Mouse (Mus musculus) ovary, postnatal 14 days (tissue): ENCODE measurements around the gene Fbxo21.
A peak's percentile ranks its signal among the peaks of the same experiment; 100 is the strongest.

Source experiments
- DNase-seq: peaks from one replicate; pipeline ENCODE4 v3.0.0; 2022; ENCODE audit warnings: low spot score

Gene Fbxo21

DNA sequence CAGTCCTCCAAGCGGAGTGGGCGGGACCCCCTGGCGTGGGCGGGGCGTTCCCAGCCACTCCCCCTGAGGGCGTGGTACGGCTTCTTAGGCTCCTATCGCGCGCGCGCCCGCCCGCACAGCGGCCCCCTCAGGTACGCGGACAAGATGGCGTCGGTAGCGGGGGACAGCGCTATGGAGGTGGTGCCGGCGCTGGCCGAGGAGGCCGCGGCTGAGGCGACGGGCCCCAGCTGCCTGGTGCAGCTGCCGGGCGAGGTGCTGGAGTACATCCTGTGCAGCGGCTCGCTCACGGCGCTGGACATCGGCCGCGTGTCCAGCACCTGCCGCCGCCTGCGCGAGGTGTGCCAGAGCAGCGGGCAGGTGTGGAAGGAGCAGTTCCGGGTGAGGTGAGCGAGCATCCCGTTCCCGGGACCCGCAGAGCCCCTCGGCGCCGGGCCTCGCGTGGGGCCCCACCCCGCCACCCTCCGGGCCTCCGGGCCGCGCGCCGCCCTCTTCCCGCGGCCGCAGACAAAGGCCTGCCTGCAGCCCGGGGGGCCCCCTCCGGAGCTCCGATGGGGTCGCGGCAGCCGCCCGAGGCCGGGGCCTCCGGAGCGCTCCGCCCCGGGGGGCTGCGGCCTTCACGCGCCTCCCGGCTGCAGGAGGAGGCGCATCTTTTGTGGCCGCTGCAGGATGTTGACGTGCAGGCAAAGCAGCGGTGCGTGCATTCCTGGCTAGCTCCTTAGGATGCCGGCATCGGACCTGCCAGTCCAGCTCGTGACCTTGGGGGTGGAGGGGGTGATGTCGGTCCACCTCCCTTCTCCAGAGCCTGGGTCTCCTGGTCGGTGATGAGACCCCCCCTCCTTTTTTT is at the start of gene Fbxo21:
TSS of gene Fbxo21 (plus strand) at position 74 of the 844 bp plus-strand sequence.
- DNase-seq = peak; percentile 96

DNA sequence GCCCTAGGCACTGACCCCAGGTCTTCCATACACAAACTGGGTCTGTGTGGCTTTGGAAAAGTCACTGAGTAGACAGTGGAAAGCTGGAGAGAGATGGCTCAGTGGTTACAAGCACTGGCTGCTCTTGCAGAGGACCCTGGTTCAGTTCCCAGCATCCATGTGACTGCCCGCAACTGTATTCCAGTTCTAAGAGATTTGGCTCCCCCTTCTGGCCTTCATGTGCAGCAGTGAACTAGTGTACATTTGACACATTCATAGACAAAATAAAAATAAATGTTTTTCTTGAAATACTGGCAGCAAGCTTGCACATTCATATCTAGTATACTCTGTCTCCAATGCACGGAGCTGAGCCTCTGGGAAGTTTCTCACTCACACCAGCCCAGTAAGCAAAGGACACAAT is 48.0 kb upstream of the Fbxo21 start:
- no peak for DNase-seq

DNA sequence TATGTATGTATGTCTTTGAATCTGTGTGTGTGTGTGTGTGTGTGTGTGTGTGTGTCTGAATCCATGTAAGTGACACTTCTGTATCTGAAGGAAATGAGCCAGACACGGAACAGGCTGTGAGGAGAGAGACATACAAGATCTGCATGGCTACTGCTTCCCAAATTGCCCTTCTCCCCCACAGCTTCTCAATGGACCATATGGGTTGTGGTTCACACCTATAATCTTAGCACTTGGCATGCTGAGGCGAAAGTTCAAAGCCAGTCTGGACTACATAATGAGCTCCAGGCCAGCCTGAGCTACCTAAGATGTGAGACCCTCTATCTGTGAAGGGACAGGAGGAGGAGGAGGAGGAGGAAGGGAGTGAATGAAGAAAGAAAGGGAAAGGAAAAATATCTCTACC is 44.3 kb upstream of the Fbxo21 start:
- no peak for DNase-seq

DNA sequence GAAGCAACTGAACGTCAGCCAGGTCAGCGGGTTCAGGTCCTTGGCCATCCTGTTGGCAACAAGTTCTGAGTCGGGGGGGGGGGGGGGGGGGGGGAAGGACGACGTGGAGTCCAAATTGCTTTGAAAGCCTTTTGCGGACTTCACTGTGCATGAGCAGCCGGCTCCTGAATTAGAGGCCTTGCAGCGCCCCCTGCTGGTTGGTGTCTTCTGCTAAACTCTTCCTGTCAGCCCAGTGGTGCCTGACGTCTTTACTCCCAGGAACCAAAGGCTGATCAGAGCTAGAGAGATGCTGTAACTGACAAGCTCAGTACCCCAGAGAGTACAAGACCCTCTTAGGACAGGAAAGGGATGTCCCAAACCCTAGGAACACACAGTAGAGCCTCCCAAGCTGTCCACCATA is 43.7 kb upstream of the Fbxo21 start:
- DNase-seq = peak; percentile 79

DNA sequence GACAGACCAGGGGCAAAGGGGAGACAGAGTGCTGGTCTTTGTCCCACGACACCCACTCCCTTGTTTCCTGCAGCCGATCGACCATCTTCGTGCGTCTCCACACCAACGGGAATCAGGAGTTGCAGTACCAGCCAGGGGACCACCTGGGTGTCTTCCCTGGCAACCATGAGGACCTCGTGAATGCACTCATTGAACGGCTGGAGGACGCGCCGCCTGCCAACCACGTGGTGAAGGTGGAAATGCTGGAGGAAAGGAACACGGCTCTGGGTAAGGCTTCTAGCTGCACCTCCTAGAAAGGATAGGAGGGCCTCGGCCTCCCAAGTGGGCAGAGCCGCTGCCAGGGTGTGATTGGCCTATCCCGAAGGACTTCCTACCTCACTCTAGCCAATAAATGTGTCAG is 40.2 kb upstream of the Fbxo21 start:
- DNase-seq = no peak

DNA sequence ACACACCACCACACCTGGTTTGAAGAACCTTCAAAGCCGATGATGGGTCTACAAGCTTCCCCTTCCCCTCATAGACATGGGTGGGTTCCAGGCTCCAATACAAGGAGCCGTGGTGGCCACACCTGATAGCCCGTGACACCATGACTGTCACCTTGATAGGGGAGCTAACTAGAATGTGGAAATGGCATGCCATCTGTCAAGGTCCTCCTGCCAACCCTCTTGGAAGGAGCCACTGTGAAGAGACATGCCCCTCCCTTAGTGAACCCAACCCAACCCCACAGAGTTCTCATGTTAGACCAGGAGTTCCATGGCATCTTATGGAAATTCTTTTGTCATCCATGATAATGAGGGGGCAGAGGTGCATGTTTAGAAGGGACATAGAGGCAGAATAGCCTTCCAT is 39.3 kb upstream of the Fbxo21 start:
- no peak for DNase-seq

DNA sequence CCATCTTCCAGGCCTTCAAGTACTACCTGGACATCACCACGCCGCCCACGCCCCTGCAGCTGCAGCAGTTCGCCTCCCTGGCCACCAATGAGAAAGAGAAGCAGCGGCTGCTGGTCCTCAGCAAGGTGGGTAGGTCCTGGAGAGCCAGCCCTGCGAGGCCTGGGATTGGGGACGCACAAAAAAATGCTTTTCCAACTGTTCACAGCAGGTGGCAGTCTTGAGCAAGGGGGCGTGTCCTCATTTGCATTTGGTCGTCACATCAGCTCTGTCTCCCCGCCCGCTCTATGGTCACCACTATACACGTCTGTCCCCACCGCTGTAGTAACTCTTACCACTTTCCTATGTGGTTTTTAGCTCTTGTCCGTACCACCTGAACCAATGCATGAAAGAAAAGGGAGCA is 38.3 kb upstream of the Fbxo21 start:
- DNase-seq = peak; percentile 61

DNA sequence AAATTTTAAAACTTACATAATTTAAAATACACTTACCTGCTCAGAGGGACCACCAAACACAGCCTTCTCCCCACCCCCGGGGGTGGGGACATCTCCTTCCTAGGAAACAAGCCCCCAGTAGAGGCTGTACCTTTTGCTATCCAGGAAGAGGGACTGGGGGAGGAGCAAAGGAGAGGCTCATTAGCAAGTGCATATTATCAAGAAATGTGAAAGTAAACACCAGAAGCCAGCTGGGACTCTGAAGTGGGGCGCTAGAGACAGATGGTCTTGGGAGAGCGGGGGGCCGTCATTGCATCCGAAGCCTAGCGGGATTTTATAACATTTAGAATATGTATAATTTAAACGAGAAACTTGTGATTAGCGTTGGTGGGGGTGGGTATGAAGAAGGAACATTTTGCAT is 37.1 kb upstream of the Fbxo21 start:
- DNase-seq = no peak

DNA sequence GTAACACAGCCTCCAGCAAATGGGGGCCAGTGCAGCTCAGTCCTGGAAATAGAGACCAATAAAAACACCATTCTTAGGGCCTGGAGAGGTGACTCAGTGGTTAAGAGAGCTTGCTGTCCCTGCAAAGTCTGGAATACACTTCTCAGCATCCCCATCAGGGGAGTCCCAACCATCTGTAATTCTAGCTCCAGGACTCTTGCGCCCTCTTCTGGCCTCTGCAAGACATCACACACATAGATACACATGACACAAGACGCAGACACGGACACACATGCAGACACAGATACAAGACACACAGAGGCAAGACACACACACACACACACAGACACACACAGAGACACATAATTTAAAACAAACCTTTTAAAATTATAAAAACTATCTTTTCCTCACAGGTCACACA is 35.0 kb upstream of the Fbxo21 start:
- DNase-seq = no peak

DNA sequence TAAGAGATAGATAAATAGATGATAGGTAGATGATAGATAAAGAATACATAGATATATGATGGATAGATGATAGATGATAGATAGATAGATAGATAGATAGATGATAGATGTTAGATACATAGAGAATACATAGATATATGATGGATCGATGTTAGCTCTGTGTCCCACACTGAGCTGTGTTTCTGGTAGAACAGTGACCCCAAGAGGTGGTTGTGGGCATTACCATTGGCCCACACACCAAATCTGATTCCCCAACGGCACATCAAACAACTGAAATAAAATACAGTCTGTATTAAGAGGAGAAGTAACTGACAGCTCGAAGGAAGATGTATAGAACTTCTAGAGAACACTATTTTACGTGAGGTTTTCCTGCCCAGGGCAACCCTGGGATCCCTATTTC is 29.9 kb upstream of the Fbxo21 start:
- no peak for DNase-seq

DNA sequence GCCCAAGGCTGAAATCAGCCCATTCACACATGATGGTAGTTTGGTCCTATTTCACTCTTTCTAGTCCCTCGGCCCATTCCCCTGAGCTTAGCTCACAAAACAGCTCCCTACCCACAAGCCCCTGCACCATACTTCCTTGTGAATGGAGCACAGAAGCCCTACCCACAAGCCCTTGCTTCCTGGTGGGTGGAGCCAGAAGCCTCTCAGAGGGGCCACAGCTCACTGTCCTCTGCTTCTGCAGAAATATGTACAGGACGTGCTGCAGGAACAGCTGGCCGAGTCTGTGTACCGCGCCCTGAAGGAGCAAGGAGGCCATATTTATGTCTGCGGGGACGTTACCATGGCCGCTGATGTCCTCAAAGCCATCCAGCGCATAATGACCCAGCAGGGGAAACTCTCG is 27.1 kb upstream of the Fbxo21 start:
- no peak for DNase-seq

DNA sequence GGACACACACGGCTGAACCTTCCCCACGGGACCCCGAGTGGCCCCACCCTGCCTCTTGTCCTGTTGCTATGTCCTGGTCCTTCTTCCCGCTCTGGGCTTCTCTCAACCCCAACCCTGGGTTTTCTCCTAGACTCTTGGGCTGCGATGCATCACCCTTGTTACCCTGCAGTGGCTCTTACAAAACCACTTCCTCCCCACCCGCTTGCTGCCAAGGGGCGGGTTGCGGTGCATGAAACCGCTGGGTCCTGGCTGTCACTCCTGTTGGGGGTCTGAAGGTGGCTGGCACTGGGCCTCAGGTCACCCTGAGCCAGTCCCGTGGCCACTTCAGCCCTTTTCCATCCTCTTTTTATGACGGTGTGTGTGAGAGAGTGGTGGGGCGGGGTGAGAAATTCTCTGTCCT is 22.6 kb upstream of the Fbxo21 start:
- no peak for DNase-seq

DNA sequence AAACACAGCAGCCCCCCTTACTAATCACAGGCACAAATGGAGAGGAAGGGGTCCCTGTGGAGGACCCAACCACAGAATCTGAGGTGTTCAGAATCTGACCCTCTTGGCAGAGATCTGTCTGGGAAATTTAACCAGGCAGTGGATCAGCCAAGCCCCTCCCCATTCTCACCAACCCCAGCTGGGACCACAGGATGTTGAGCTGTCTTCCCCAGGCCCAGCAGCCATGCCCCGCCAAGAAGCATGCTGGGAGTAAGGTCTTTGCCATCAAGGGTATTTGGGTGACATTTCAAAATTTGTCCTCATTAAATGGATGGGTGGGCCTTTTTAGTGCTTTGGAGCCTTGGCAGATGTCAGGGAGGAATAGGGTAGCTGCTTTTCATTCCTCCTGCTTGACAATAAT is 22.1 kb upstream of the Fbxo21 start:
- DNase-seq = no peak

DNA sequence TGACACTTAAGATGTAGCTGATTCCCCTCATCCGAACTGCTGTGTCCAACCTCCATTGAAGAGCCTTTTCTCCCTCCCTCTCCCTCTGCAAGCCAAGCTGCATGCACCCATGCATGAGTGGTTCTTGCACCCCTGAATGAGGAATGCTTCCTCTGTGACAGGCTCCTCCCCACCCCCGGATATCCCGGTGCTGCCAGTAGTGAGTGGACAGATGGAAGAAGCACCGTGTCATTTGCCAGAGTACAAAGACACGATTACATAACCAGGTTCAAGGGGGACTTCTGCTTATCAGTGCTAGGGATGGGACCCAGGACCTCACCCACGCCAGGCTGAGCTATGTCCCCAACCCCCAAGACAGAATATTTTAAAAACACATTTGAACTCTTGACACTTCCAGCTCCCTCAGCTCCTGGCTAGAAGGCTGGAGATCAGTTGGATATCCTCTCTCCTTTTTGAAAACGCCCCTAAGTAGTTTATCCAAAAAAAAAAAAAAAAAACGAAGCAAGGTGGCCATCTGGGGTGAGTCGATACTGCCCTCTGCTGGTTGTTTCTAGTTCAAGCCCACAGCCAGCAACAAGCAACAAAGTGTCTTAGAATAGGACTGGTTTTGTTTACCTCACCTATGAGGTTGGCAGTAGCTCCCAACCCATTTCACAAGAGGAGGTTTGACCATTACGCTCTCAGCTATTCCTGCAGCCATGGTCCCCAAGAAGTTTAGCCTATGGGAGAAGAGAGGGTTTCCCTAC is 20.7 kb upstream of the Fbxo21 start:
- DNase-seq = no peak

DNA sequence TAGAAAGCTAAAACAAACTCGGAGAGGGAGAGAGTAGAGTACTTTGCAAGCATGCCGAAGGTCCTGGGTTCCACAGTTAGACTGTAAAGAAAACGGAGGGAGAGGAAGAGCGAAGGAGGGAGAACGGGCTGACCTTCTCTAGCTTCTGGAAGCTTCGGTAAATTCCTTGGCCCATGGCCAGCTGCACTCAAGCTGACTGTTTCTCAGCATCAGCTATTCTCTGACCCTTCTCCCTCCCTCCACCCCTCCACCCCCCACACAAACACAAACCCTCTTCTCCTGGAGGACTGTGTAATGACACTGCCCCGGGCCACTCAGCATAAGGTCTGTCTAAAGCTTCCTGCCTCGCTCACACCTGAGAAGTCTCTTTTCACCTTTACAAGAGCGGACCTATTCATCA is 11.8 kb upstream of the Fbxo21 start:
- DNase-seq = no peak

DNA sequence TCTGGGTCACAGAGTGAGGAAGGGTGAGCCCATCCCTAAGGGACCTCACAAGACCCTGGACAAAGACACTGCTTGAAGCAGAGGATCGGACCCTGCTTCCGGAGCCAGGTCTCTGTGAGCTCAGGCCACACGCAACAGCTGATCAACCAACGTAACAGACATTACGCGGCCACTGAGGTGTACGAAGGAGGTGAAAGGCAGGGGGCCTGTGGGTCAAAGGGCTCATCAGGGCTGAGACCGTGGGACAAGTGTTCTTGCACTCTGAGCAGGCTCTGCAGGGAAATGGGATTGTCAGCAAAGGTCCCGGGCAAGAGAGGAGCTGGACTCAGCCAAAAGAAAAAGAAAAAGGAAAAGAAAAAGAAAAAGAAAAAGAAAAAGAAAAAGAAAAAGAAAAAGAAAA is 9.6 kb upstream of the Fbxo21 start:
- no peak for DNase-seq

DNA sequence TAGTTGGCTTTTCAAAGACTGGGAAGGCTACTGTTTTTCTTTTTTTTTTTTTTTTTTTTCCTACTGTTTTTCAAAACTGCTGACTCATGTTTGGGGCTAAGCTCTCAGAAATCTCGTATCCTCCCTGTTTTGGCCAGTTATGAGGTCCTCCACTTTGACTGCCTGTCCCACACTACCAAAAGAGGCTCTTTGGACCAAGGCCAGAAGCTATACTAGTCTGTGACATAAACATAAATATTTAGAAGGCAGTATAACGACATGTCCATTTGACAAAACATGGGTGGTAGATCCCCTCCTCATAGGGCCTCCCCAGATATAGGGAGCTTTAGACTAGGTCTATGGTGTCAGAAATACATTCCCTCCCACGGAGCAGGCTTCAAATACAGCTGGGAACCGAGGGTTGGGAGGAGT is 8.9 kb upstream of the Fbxo21 start:
- DNase-seq = no peak

DNA sequence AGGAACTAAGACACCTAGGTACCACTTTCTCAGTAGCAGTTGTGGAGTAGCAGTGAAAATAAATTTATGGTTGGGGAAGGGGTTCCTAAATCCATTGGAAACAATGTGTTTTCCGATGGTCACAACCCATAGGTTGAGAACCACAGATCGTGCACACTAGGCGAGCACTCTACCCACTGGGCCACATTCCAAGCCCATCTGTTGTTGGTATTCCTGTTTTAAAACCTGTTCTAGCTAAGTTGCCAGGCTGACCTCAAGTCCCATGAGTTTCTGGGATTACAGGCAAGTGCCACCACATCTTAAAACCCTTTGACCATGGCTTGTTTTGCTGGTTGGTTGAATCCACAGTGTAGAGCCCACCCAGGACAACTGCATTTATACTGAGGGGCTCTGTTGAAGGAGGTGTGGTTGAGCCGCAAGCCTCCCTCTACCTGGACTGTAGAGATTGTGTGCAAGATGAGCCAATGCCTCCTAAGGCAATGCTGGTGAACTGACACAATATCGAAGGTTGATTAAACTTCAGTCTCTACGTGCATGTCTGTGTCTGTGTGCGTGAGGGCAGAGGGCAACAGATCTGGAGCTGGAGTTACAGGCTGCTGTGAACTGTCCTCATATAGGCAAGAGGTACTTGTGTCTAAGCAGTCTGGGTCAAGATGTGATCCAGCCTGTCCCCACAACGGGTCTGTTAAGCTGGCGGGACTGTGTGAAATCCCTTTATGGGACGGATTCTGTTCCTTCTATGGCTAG is 6.7 kb upstream of the Fbxo21 start:
- DNase-seq = no peak

DNA sequence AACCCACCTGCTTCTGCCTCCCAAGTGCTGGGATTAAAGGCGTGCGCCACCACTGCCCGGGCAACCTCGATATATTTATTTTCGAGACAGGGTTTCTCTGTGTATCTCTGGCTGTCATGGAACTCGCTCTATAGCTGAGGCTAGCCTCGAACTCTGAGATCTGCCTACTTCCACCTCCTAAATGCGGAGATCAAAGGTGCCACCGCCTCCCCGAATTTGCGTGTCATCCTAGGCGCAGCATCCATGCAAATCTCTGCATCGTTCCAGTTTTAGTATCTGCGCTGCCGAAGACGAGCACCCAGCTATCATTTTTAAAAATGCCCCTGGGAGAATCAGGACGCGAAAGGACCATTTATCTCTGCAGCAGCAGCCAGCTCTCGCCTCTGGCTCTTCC is 270 bp upstream of the Fbxo21 start:
- DNase-seq = no peak

DNA sequence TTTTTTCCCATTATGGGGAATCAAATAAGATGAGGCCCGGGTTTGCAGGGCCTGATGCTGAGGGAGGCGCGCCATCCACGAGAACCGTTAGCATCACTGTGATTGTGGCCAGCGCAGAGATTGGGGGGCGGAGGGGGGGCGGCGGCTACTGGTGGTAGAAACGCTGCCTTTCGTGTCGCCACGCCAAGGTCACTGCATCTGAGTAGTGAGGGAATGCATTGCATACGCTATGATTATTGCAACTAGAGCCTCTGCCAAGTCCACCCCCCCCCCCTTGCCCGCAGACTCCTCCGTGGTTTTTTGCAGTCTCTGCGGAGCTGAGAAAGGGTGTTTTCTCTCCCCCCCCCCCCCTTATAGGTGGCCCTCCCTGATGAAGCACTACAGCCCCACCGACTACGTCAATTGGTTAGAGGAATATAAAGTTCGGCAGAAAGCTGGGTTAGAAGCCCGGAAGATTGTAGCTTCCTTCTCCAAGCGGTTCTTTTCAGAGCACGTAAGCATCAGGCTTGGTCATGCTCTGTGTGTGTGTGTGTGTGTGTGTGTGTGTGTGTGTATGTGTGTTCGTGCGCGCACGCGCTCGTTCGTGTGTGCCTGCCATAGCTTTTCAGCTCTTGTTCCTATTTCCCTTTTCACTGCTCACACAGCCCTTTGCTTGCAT is 1.1 kb downstream of the Fbxo21 start:
- no peak for DNase-seq

DNA sequence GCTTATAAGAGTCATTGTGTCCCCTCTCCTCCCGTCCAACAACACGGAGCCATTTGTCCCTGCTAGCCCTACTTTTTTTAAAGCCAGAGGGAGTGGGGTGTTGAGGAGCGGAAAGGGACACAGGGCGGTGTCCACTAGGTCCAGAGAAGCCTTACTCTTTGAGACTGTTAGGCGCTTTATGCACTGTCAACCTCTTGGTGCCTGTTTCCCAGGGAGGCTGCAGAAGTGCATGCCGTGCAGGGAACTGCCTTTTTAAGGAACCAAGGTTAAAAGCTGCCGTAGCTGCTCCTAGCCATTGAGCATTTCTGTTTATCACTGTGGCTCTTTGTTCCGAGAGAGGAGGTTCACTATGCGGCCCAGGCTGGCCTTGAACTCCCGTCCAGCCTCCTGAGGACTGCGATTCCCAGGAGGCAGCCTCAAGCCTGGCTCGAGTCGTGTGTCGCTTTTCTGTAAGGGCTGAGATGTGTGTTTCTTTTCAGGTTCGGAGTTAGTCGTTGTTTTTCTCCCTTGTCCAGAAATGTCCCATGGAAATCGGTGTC is 1.7 kb downstream of the Fbxo21 start:
- DNase-seq = no peak

DNA sequence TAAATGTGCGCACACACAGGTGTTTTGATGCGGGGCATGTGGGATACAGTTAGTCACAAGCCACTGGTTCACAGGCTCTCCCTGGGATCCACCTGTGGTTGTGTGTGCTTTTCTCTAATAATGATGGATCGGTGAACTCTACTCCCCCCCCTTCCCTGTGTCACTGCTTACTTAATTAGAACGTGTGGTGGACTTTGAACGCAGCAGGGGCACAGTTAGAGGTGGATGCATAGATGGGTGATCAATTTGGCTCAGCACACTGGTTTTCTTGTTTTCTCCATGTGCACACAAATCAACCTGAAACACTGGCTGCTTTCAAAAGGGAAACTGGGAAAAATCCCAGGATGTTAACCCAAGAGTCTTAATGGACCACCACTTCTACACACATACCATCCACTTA is 2.6 kb downstream of the Fbxo21 start:
- DNase-seq = no peak
